Mouse (Mus musculus) kidney, embryonic 15.5 days (tissue): ENCODE measurements around the gene Rasgrp3. TPM values are rescaled to one million over a fixed set of nuclear protein-coding genes. Genes with fewer than 3 reads are reported as not detected.
A peak's percentile ranks its signal among the peaks of the same experiment; 100 is the strongest.

Experiments used
- ATAC-seq: fragments of 200-750 bp; cut with Nextera tagmentation; replicated peaks from 2 replicates; pipeline ENCODE4 v1.8.0; 2017; ENCODE audit warnings: moderate TSS enrichment; ENCODE audit not compliant: low FRiP score
- H3K27ac ChIP-seq: fragments of 300-500 bp; sonication (generic); 2 replicates; pipeline ENCODE4 v1.5.1; 2015; ENCODE audit warnings: mild to moderate bottlenecking, inconsistent platforms
- H3K27me3 ChIP-seq: fragments of 300-500 bp; sonication (generic); 2 replicates; pipeline ENCODE4 v1.6.1; 2015; ENCODE audit warnings: inconsistent platforms
- H3K36me3 ChIP-seq: fragments of 300-500 bp; sonication (generic); 2 replicates; pipeline ENCODE4 v1.6.1; 2015; ENCODE audit warnings: inconsistent platforms
- H3K4me1 ChIP-seq: fragments of 300-500 bp; sonication (generic); 2 replicates; pipeline ENCODE4 v1.6.1; 2015; ENCODE audit warnings: inconsistent platforms
- H3K4me2 ChIP-seq: fragments of 300-500 bp; sonication (generic); 2 replicates; pipeline ENCODE4 v1.6.1; 2015; ENCODE audit warnings: moderate library complexity, mild to moderate bottlenecking, inconsistent platforms
- H3K4me3 ChIP-seq: fragments of 300-500 bp; sonication (generic); replicated peaks from 2 replicates; pipeline ENCODE4 v1.5.1; 2015; ENCODE audit warnings: mild to moderate bottlenecking, inconsistent platforms
- H3K9ac ChIP-seq: fragments of 300-500 bp; sonication (generic); 2 replicates; pipeline ENCODE4 v1.6.1; 2015; ENCODE audit warnings: mild to moderate bottlenecking, inconsistent platforms
- H3K9me3 ChIP-seq: fragments of 300-500 bp; sonication (generic); replicated peaks from 2 replicates; pipeline ENCODE4 v1.6.1; 2016; ENCODE audit warnings: inconsistent platforms
- WGBS: fragments of 180-500 bp; shearing (Covaris S2); methylation state at CpG from one replicate; pipeline ENCODE4 v1.1.7; 2015; ENCODE audit warnings: mixed read lengths; 5-methylcytosine and 5-hydroxymethylcytosine counted together
- polyA plus RNA-seq: library from polyadenylated mRNA; unstranded; fragments of >200 nt; fragmentation: Nextera tagmentation; extraction: Ambion mirVana; gene quantifications from 2 replicates; pipeline ENCODE4 v1.2.1, GENCODE M21; 2015

Rasgrp3 gene
- polyA plus RNA-seq, 1 experiment from 2014 or later = 22.8 TPM

DNA sequence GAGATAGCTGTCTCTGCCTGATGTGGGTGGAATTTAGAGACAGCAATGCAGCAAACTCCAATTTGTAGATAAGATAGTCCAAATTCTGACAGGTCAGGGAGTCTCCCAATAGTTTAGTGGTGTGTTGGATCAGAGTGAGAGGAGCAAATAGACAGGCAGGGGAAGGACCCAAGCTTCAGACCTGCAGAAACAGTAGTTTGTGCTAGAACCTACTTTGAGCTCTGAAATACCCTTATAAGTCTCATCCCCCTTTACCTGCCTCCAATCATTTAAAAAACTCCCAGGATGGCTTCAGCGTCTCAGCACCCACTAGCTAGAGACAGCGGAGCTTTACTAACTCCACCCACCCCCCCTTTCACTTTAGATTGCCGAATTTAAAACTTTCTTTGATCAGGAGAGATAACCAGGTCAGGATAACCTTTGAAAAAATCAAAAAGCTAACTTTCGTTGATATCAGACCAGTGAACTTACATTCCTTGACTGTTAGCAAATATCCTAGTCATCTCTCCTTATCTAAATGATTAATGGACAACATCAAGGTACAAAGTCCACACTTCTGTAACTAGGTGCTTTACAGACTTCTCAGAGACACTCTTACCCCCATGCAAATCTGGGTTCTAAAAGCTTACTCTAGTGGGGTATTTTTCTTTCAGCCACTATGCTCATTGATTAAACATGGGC is 41.2 kb downstream of the Rasgrp3 start:
- H3K27me3 ChIP-seq = no peaks in the 10 kb centered on the region
- H3K36me3 ChIP-seq = no peaks in the 10 kb centered on the region
- H3K4me2 ChIP-seq = no peak overlapping the region
- H3K4me1 ChIP-seq = no peaks in the 10 kb centered on the region
- no peak overlapping the region for H3K27ac ChIP-seq
- ATAC-seq = no peak
- WGBS = 67% methylated on average over 4 of the region's 4 CpGs
- no peaks in the 10 kb centered on the region for H3K9me3 ChIP-seq
- no peak overlapping the region for H3K9ac ChIP-seq
- H3K4me3 ChIP-seq = no peak overlapping the region

GRCm38 (mm10) chr17:75477655-75478054 is 42.0 kb downstream of the Rasgrp3 start:
- H3K9me3 ChIP-seq = no peaks in the 10 kb centered on the region
- WGBS = 51% methylated on average over 3 of the region's 3 CpGs
- H3K4me2 ChIP-seq = no peak overlapping the region
- H3K36me3 ChIP-seq = no peaks in the 10 kb centered on the region
- no peaks in the 10 kb centered on the region for H3K4me1 ChIP-seq
- no peak for ATAC-seq
- no peak overlapping the region for H3K4me3 ChIP-seq
- H3K9ac ChIP-seq = no peak overlapping the region
- H3K27ac ChIP-seq = no peak overlapping the region
- no peaks in the 10 kb centered on the region for H3K27me3 ChIP-seq

DNA sequence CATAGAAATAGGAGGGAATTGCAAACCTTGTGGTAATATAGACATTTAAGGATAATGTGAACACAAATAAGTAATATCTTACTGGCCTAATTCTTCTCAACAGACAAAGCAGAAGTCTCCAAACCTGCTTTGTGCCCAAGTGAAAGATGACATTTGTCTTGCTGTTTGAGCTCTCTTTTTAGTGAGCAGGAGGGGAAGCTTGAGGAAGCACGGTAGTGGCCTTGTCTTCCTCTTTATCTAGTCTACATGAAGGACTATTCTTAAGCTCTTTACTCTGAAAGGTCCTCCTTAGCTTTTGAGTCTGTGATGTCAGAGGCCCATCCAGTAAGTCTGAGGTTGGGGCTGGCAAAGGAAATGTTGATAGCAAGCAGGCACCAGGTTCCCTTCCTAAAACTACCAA is 43.1 kb downstream of the Rasgrp3 start:
- H3K36me3 ChIP-seq = no peaks in the 10 kb centered on the region
- no peak overlapping the region for H3K4me2 ChIP-seq
- H3K27me3 ChIP-seq = no peaks in the 10 kb centered on the region
- no peak for ATAC-seq
- no peak overlapping the region for H3K4me3 ChIP-seq
- H3K9ac ChIP-seq = no peak overlapping the region
- no peaks in the 10 kb centered on the region for H3K9me3 ChIP-seq
- H3K4me1 ChIP-seq = no peaks in the 10 kb centered on the region
- 79% methylated on average over 1 of the region's 1 CpGs for WGBS
- H3K27ac ChIP-seq = no peak overlapping the region

DNA sequence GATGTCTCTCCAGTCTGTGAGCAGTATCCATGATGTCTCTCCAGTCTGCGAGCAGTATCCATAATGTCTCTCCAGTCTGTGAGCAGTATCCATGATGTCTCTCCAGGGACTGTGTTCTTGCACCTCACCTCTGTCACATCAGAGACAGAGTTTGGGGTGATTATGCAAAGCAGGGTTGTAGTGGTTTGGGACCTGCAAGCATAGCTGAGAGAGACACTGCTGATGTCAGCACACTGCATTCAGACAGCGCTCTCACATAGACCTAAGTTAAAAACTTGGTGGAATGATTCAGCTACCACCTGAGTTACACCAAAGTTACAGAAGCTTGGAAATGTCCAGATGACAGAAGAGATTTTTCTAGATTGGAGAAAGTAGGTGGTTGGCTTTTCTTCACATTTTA is 44.0 kb downstream of the Rasgrp3 start:
- no peaks in the 10 kb centered on the region for H3K4me1 ChIP-seq
- H3K9ac ChIP-seq = no peak overlapping the region

GRCm38 (mm10) chr17:75480379-75480778 is 44.7 kb downstream of the Rasgrp3 start:
- H3K27me3 ChIP-seq = no peaks in the 10 kb centered on the region
- H3K27ac ChIP-seq = no peak overlapping the region
- H3K4me2 ChIP-seq = no peak overlapping the region
- ATAC-seq = no peak
- H3K36me3 ChIP-seq = no peaks in the 10 kb centered on the region
- H3K4me1 ChIP-seq = no peaks in the 10 kb centered on the region
- WGBS = 81% methylated on average over 3 of the region's 3 CpGs
- no peak overlapping the region for H3K9ac ChIP-seq
- no peak overlapping the region for H3K4me3 ChIP-seq
- H3K9me3 ChIP-seq = no peaks in the 10 kb centered on the region

More for the DNA sequence above, 44.0 kb downstream of the Rasgrp3 start:
- ATAC-seq = no peak
- no peak overlapping the region for H3K4me2 ChIP-seq
- H3K27ac ChIP-seq = no peak overlapping the region
- H3K27me3 ChIP-seq = no peaks in the 10 kb centered on the region
- H3K9me3 ChIP-seq = no peaks in the 10 kb centered on the region
- no peaks in the 10 kb centered on the region for H3K36me3 ChIP-seq
- no peak overlapping the region for H3K4me3 ChIP-seq
- 96% methylated on average over 2 of the region's 2 CpGs for WGBS

DNA sequence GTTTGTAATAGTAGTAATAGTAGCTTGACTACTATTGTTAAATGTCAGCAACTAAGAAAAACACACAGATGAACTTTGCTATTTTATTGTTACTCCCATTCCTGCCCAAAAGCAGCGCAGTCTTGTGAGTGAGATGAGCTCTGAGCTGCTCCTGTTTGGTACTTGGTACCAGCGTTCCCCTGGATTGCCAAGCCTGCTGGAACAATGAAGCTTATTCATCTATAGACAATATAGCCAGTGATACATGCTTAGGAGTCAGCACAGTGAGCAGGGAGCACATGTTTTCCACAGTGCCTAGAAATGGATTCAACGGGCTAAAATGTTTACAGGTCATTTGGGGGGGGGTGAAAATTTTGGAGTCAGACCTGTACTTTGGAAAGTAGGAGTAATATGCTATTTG is 50.5 kb downstream of the Rasgrp3 start:
- H3K27ac ChIP-seq = no peak overlapping the region
- no peaks in the 10 kb centered on the region for H3K36me3 ChIP-seq
- no peak overlapping the region for H3K4me3 ChIP-seq
- no peaks in the 10 kb centered on the region for H3K27me3 ChIP-seq
- no peaks in the 10 kb centered on the region for H3K9me3 ChIP-seq
- no peak overlapping the region for H3K4me2 ChIP-seq
- no peak for ATAC-seq
- no peak overlapping the region for H3K9ac ChIP-seq
- WGBS = 85% methylated on average over 3 of the region's 3 CpGs
- H3K4me1 ChIP-seq = no peaks in the 10 kb centered on the region

GRCm38 (mm10) chr17:75495213-75495612 is 59.5 kb downstream of the Rasgrp3 start:
- Histone ChIP-seq H3K9me3 (no peaks in the 10 kb centered on the region), H3K36me3 (no peaks in the 10 kb centered on the region), H3K27ac (no peak overlapping the region), H3K9ac (no peak overlapping the region), H3K4me3 (no peak overlapping the region), H3K27me3 (no peaks in the 10 kb centered on the region), H3K4me2 (no peak overlapping the region), H3K4me1 (no peaks in the 10 kb centered on the region)
- ATAC-seq = no peak
- WGBS = 64% methylated on average over 4 of the region's 4 CpGs

DNA sequence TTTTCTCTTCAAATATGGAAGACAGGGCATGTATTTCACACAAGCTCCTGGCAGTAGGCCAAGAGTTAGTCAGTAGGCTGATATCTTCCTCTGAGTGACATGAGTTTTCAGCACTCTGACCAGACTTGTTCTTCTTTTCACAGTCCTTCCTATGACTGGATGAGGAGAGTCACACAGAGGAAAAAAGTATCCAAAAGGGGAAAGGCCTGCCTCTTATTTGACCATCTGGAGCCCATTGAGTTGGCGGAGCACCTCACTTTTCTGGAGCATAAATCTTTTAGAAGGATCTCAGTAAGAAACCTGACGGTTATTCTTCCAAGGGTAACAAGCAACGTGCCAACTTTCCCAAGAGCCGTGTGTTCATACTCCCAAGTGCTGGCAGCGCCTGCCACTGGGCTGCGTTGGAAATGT is 62.5 kb downstream of the Rasgrp3 start:
- no peaks in the 10 kb centered on the region for H3K9me3 ChIP-seq
- H3K4me2 ChIP-seq = no peak overlapping the region
- no peaks in the 10 kb centered on the region for H3K36me3 ChIP-seq
- no peaks in the 10 kb centered on the region for H3K27me3 ChIP-seq
- H3K4me3 ChIP-seq = no peak overlapping the region
- no peaks in the 10 kb centered on the region for H3K4me1 ChIP-seq
- 83% methylated on average over 6 of the region's 6 CpGs for WGBS
- H3K9ac ChIP-seq = no peak overlapping the region
- no peak for ATAC-seq
- no peak overlapping the region for H3K27ac ChIP-seq

- ATAC-seq = no peak
- H3K4me1 ChIP-seq = no peaks in the 10 kb centered on the region
- no peak overlapping the region for H3K4me3 ChIP-seq
- no peaks in the 10 kb centered on the region for H3K9me3 ChIP-seq
- no peaks in the 10 kb centered on the region for H3K36me3 ChIP-seq
- 90% methylated on average over 3 of the region's 3 CpGs for WGBS
- H3K4me2 ChIP-seq = no peak overlapping the region
- H3K27me3 ChIP-seq = no peaks in the 10 kb centered on the region
- H3K27ac ChIP-seq = no peak overlapping the region
- H3K9ac ChIP-seq = no peak overlapping the region
These were observed 67.3 kb downstream of the Rasgrp3 start for GRCm38 (mm10) chr17:75503031-75503430.

- H3K27ac ChIP-seq = no peak overlapping the region
- H3K4me2 ChIP-seq = no peak overlapping the region
- H3K36me3 ChIP-seq = no peaks in the 10 kb centered on the region
- ATAC-seq = no peak
- WGBS = 88% methylated on average over 5 of the region's 5 CpGs
- no peaks in the 10 kb centered on the region for H3K4me1 ChIP-seq
- H3K9ac ChIP-seq = no peak overlapping the region
- no peaks in the 10 kb centered on the region for H3K27me3 ChIP-seq
- no peak overlapping the region for H3K4me3 ChIP-seq
- no peaks in the 10 kb centered on the region for H3K9me3 ChIP-seq
These were observed 69.4 kb downstream of the Rasgrp3 start for GRCm38 (mm10) chr17:75505053-75505452.

DNA sequence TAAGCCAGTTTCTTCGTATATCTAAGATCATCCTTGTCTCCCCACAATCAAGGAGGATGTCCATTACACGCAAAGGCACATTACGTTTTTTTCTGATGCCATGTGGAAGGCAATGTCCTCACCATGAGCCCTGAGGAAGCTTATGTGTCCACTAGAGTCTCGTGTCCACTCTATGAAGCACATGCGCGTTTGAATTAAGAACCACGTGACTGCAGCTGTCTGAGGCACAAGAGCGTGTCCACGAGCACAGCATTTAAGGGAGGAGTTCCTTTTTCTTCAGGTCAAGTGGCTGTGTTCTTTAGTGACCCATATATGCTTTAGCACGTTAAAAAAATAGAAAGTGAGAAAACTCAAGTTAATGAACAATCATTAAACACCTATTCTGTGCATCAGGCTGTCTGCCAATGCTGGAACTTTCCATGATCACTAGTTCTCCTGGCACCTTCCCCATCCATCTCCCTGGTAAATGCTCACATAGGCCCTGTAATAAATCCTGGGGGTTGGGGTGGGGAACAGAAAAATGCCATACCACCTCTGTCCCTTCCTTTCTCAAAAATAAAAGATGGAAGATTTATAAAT is 70.5 kb downstream of the Rasgrp3 start:
- Histone ChIP-seq H3K4me2 (no peak overlapping the region), H3K4me1 (no peaks in the 10 kb centered on the region), H3K4me3 (no peak overlapping the region), H3K27me3 (no peaks in the 10 kb centered on the region), H3K9me3 (no peaks in the 10 kb centered on the region), H3K36me3 (no peaks in the 10 kb centered on the region), H3K9ac (no peak overlapping the region), H3K27ac (no peak overlapping the region)
- ATAC-seq = 0 out of 2 replicates have a peak, but pooled peaks have one; percentile 62
- WGBS = 72% methylated on average over 10 of the region's 10 CpGs

DNA sequence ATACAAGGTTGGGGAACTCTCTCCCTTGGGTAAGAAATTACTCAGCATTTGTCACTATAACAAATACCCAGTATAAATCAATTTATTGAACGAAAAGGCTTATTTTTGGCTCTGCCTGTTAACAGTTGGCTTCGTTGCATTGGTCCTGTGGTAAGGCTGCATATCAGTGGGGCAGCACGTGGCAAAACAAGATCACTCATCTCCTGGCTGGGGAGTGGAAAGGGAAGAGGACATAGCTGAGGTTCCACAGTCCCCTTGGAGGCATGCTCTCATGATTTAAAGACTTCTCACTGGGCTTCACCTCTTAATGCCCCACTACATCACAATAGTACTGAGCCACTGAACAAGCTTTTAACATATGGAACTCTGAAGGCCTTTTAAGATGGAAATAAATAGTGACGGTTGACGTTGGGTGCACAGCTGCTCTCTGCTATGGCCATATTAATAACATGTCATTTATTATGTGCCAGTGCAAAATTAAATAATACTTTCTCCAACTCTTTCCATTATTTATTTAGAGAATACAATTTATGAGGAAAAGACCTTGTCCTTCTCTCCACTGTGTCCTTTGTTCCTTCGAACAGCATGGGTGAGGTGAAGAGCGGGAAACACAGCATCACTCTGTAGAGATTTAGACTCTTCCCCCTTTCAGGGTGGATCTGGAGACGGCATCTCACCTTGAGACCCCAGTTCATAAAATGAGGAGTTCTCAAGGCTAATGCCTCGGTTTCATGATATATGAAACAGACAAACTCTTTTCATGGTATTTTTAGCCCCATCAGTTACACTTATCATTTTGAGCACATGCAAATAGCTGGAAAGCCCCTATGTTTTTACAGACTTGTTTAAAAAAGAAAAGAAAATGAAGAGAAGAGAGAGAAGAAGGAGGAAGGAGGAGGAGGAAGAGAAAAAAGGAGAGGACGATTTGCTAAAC is 71.3 kb downstream of the Rasgrp3 start:
- Histone ChIP-seq H3K4me2 (no peak overlapping the region), H3K27me3 (no peaks in the 10 kb centered on the region), H3K9me3 (no peaks in the 10 kb centered on the region), H3K4me3 (no peak overlapping the region), H3K27ac (no peak overlapping the region), H3K9ac (no peak overlapping the region), H3K36me3 (no peaks in the 10 kb centered on the region), H3K4me1 (no peaks in the 10 kb centered on the region)
- WGBS = 75% methylated on average over 10 of the region's 10 CpGs
- ATAC-seq = no peak
